Mouse (Mus musculus) liver, adult 2 months (tissue): ENCODE measurements around the gene 1700016C15Rik.

Experiments used
- CTCF ChIP-seq: fragments of 200-500 bp; IDR thresholded peaks from 2 replicates; pipeline ENCODE4 v1.5.1; 2011; ENCODE audit warnings: low read depth, low read length, control low read depth
- POLR2A ChIP-seq: fragments of 200-500 bp; IDR thresholded peaks from 2 replicates; pipeline ENCODE4 v1.6.1; 2011; ENCODE audit warnings: low read length, control low read depth; ENCODE audit not compliant: insufficient read depth; ENCODE audit errors: extremely low read depth

- TF ChIP-seq CTCF (no peak), POLR2A (no peak)
Observed at GRCm38 (mm10) chr1:177714397-177715012, 15.1 kb upstream of the 1700016C15Rik start.
